Mouse (Mus musculus): ENCODE results near the gene Mdc1. TPM values are rescaled to one million over a fixed set of nuclear protein-coding genes. Genes with fewer than 3 reads are reported as not detected.

Gene Mdc1
- polyA plus RNA-seq, 1 experiment from 2014 or later, result 2.7 TPM

GRCm38 (mm10) chr17:35874721-35875120 is 33.4 kb downstream of the Mdc1 start:
- TF ChIP-seq CTCF (IDR thresholded peaks at IDR 0.05; ENCODE audit: low read depth), result no peak
- Histone ChIP-seq H3K9me3 (ENCODE audit: control insufficient read depth) (no peaks in the 10 kb centered on the region), H3K27ac (ENCODE audit: low read depth, low read length) (no peak overlapping the region), H3K9ac (ENCODE audit: low read depth, low read length) (no peak overlapping the region), H3K4me1 (replicated peaks; ENCODE audit: control insufficient read depth, insufficient read depth, low read length) (no peaks in the 10 kb centered on the region), H3K4me2 (replicated peaks; ENCODE audit: low read depth) (no peak overlapping the region), H3K27me3 (replicated peaks; ENCODE audit: control insufficient read depth, insufficient read depth, low read length) (no peaks in the 10 kb centered on the region), H3K4me3 (ENCODE audit: low read depth, low read length) (no peak overlapping the region), H3K36me3 (ENCODE audit: control insufficient read depth, insufficient read depth) (0 out of 2 replicates have a peak, but pooled peaks cover 10% of the 10 kb centered on the region)
- no peak for ATAC-seq
- 82% methylated on average over 6 of the region's 6 CpGs for WGBS

- H3K36me3 ChIP-seq (ENCODE audit: control insufficient read depth, insufficient read depth), result peaks cover 37% of the 10 kb centered on the region
- H3K27me3 ChIP-seq (replicated peaks; ENCODE audit: control insufficient read depth, insufficient read depth, low read length), result no peaks in the 10 kb centered on the region
- WGBS, result 5% methylated on average over 66 of the region's 66 CpGs
These were observed 38.1 kb downstream of the Mdc1 start, which contains the start of gene Dhx16 for GRCm38 (mm10) chr17:35879245-35880057. TSS of gene Dhx16 (plus strand) at chr17:35879819.

DNA sequence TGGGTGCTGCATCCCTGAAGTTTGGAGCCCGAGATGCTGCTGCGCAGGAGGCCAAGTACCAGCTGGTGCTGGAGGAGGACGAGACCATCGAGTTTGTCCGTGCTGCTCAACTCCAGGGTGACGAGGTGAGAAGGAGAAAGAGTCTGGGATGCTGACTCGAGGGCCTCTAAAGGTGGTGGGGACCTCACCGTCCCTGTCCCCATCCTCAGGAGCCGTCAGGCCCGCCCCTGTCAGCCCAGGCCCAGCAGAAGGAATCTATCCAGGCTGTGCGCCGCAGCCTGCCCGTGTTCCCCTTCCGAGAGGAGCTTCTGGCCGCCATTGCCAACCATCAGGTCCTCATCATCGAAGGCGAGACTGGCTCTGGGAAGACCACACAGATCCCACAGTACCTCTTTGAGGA is 41.6 kb downstream of the Mdc1 start:
- Histone ChIP-seq H3K27ac (ENCODE audit: low read depth, low read length) (no peak overlapping the region), H3K27me3 (replicated peaks; ENCODE audit: control insufficient read depth, insufficient read depth, low read length) (no peaks in the 10 kb centered on the region), H3K9ac (ENCODE audit: low read depth, low read length) (no peak overlapping the region), H3K4me2 (replicated peaks; ENCODE audit: low read depth) (no peak overlapping the region), H3K9me3 (ENCODE audit: control insufficient read depth) (no peaks in the 10 kb centered on the region), H3K4me1 (replicated peaks; ENCODE audit: control insufficient read depth, insufficient read depth, low read length) (no peaks in the 10 kb centered on the region), H3K4me3 (ENCODE audit: low read depth, low read length) (no peak overlapping the region), H3K36me3 (ENCODE audit: control insufficient read depth, insufficient read depth) (peaks cover 62% of the 10 kb centered on the region)
- no peak for ATAC-seq
- 96% methylated on average over 17 of the region's 17 CpGs for WGBS
- no peak for TF ChIP-seq CTCF (IDR thresholded peaks at IDR 0.05; ENCODE audit: low read depth)

More at GRCm38 (mm10) chr17:35879245-35880057, 38.1 kb downstream of the Mdc1 start, which contains the start of gene Dhx16:
- TF ChIP-seq CTCF (IDR thresholded peaks at IDR 0.05; ENCODE audit: low read depth), result peak; percentile 97
- H3K4me3 ChIP-seq (ENCODE audit: low read depth, low read length), result peak within 1 kb of the TSS; percentile 73
- peak; percentile 94 for ATAC-seq
- H3K4me1 ChIP-seq (replicated peaks; ENCODE audit: control insufficient read depth, insufficient read depth, low read length), result no peaks in the 10 kb centered on the region
- H3K9ac ChIP-seq (ENCODE audit: low read depth, low read length), result peak within 1 kb of the TSS; percentile 65
- H3K4me2 ChIP-seq (replicated peaks; ENCODE audit: low read depth), result peak within 1 kb of the TSS; percentile 75
- peak within 1 kb of the TSS; percentile 65 for H3K27ac ChIP-seq (ENCODE audit: low read depth, low read length)
- no peaks in the 10 kb centered on the region for H3K9me3 ChIP-seq (ENCODE audit: control insufficient read depth)

DNA sequence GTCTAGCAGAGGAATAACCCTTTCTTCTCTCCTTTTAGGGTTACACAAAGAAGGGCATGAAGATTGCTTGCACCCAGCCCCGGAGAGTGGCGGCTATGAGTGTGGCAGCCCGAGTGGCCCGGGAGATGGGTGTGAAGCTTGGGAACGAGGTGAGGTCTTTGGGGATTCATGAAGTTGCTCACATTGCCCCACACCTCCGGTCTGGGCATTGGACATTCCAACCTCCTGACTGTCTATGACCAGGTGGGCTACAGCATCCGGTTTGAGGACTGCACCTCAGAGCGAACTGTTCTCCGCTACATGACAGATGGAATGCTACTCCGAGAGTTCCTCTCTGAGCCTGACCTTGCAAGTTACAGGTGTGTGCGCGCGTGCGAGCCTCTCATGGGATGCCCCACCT is 42.5 kb downstream of the Mdc1 start:
- no peak for TF ChIP-seq CTCF (IDR thresholded peaks at IDR 0.05; ENCODE audit: low read depth)
- no peaks in the 10 kb centered on the region for H3K4me1 ChIP-seq (replicated peaks; ENCODE audit: control insufficient read depth, insufficient read depth, low read length)
- no peak overlapping the region for H3K27ac ChIP-seq (ENCODE audit: low read depth, low read length)
- H3K4me2 ChIP-seq (replicated peaks; ENCODE audit: low read depth), result no peak overlapping the region
- H3K27me3 ChIP-seq (replicated peaks; ENCODE audit: control insufficient read depth, insufficient read depth, low read length), result no peaks in the 10 kb centered on the region
- H3K9ac ChIP-seq (ENCODE audit: low read depth, low read length), result no peak overlapping the region
- peaks cover 69% of the 10 kb centered on the region for H3K36me3 ChIP-seq (ENCODE audit: control insufficient read depth, insufficient read depth)
- no peak overlapping the region for H3K4me3 ChIP-seq (ENCODE audit: low read depth, low read length)
- no peaks in the 10 kb centered on the region for H3K9me3 ChIP-seq (ENCODE audit: control insufficient read depth)
- WGBS, result 94% methylated on average over 14 of the region's 14 CpGs
- ATAC-seq, result no peak

GRCm38 (mm10) chr17:35887725-35888124 is 46.4 kb downstream of the Mdc1 start:
- WGBS, result 93% methylated on average over 13 of the region's 17 CpGs
- no peaks in the 10 kb centered on the region for H3K27me3 ChIP-seq (replicated peaks; ENCODE audit: control insufficient read depth, insufficient read depth, low read length)
- no peak overlapping the region for H3K4me2 ChIP-seq (replicated peaks; ENCODE audit: low read depth)
- H3K4me3 ChIP-seq (ENCODE audit: low read depth, low read length), result no peak overlapping the region
- no peak for ATAC-seq
- no peaks in the 10 kb centered on the region for H3K9me3 ChIP-seq (ENCODE audit: control insufficient read depth)
- TF ChIP-seq CTCF (IDR thresholded peaks at IDR 0.05; ENCODE audit: low read depth), result no peak
- H3K36me3 ChIP-seq (ENCODE audit: control insufficient read depth, insufficient read depth), result peaks cover 94% of the 10 kb centered on the region
- H3K9ac ChIP-seq (ENCODE audit: low read depth, low read length), result no peak overlapping the region
- no peaks in the 10 kb centered on the region for H3K4me1 ChIP-seq (replicated peaks; ENCODE audit: control insufficient read depth, insufficient read depth, low read length)
- no peak overlapping the region for H3K27ac ChIP-seq (ENCODE audit: low read depth, low read length)

DNA sequence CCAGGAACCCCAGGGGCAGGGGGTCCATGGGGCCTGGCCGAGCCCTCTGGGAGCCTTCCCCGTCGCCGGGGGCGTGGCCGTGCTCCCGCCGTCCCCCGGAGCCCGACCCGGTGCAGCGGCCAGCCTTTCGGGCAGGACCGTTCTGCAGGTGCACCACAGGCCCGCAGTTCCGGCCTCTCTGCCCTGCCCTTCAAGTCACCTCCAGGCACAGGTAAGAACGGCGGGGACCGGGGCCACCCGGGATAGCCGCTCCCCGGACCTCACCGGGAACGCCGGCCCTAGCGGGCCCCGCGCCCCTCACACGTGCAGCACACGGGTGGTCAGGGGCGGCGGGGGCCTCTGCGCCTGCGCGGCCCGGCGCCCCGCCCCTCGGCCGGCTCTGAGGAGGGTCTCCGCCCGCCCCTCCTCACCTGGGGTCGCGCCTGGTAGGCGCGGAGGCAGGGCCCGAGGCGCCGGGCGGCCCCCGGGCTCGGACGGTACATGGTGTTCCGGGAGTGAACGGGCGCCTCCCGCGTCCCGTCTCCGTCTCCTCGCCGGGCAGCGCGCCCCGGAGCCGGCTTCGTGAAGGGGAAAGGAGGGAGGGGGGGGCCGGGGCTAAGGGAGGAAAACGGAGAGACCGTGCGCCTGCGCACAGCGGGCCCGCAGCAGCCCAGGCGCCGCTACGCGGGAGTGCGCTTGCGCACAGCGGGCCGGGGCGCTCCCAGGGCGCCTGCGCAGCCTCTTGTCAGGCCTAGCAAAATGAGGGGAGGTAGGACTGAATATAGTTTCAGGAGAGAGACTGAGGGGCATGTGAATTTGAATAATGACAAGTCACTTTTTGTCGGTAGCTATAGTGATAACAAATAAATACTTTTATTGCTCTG is 55.7 kb downstream of the Mdc1 start, which contains the start of gene 2310061I04Rik:
Gene 2310061I04Rik (minus strand): TSS at position 651 of the 863 bp plus-strand sequence.
- Histone ChIP-seq H3K9me3 (ENCODE audit: control insufficient read depth) (no peaks in the 10 kb centered on the region), H3K27ac (ENCODE audit: low read depth, low read length) (peak within 1 kb of the TSS; percentile 92), H3K36me3 (ENCODE audit: control insufficient read depth, insufficient read depth) (peaks cover 35% of the 10 kb centered on the region), H3K4me3 (ENCODE audit: low read depth, low read length) (peak within 1 kb of the TSS; percentile 97), H3K4me1 (replicated peaks; ENCODE audit: control insufficient read depth, insufficient read depth, low read length) (no peaks in the 10 kb centered on the region), H3K9ac (ENCODE audit: low read depth, low read length) (peak within 1 kb of the TSS; percentile 93), H3K4me2 (replicated peaks; ENCODE audit: low read depth) (peak within 1 kb of the TSS; percentile 92), H3K27me3 (replicated peaks; ENCODE audit: control insufficient read depth, insufficient read depth, low read length) (no peaks in the 10 kb centered on the region)
- no peak for TF ChIP-seq CTCF (IDR thresholded peaks at IDR 0.05; ENCODE audit: low read depth)
- ATAC-seq, result peak; percentile 85
- WGBS, result under 1% methylated on average over 84 of the region's 86 CpGs

All from intestine, postnatal 0 days (tissue).